Comparison of ENCODE assay signal across 10 mouse cellular contexts in genomic region chr10:70138150-70138549, GRCm38 (mm10). TPM values are rescaled to one million over a fixed set of nuclear protein-coding genes. Genes with fewer than 3 reads are reported as not detected.
DNase-seq lines count a peak whose midpoint lies in the region; ATAC-seq and TF ChIP-seq lines count a peak whose summit lies in the region.
"Had no signal": no experiment of that assay in that cellular context is flagged by ENCODE, and none has a peak within 500 bp of the region (broad histone marks: within the 10 kb centered on the region; RNA-seq: fewer than 3 reads in every experiment).

No protein-coding gene starts in this region.

- no peak overlapping the region for H3K4me3 ChIP-seq in midbrain, embryonic 11.5 days (ENCODE audit: low read depth, low read length)
- no peak overlapping the region for H3K4me3 ChIP-seq in midbrain, postnatal 0 days (ENCODE audit: low read depth, low read length)
- H3K4me3 ChIP-seq in liver, embryonic 12.5 days = no peak overlapping the region; the same call in 1 of the 2 replicates
- H3K4me3 ChIP-seq in stomach, embryonic 16.5 days (replicated peaks; ENCODE audit: low read length) = no peak overlapping the region

- 67% methylated on average over 8 of the region's 8 CpGs for WGBS in midbrain, embryonic 11.5 days
- 73% methylated on average over 8 of the region's 8 CpGs for WGBS in midbrain, postnatal 0 days
- WGBS in liver, embryonic 12.5 days (ENCODE audit: insufficient replicate concordance) = 30% methylated on average over 8 of the region's 8 CpGs
- whole genome bisulfite sequencing in stomach, embryonic 16.5 days = 61% methylated on average over 8 of the region's 8 CpGs

- peaks cover 19% of the 10 kb centered on the region for H3K4me1 ChIP-seq in midbrain, embryonic 11.5 days (ENCODE audit: control insufficient read depth, insufficient read depth, low read length)
- peaks cover 6% of the 10 kb centered on the region; the same call in 1 of the 2 replicates for H3K4me1 ChIP-seq in midbrain, postnatal 0 days (ENCODE audit: insufficient read depth, low read length)
- H3K4me1 ChIP-seq in liver, embryonic 12.5 days = peaks cover 65% of the 10 kb centered on the region
- peaks cover 6% of the 10 kb centered on the region for H3K4me1 ChIP-seq in stomach, embryonic 16.5 days (ENCODE audit: control insufficient read depth, insufficient read depth, low read length)

- H3K9ac ChIP-seq in midbrain, embryonic 11.5 days (ENCODE audit: low read length) = no peak overlapping the region
- H3K9ac ChIP-seq in midbrain, postnatal 0 days (replicated peaks; ENCODE audit: low read length, poor library complexity, severe bottlenecking) = no peak overlapping the region
- peak overlapping the region; percentile 36; the same call in 1 of the 2 replicates for H3K9ac ChIP-seq in liver, embryonic 12.5 days
- H3K9ac ChIP-seq in stomach, embryonic 16.5 days (ENCODE audit: low read length) = no peak overlapping the region

- DNase-seq in midbrain, embryonic 11.5 days (ENCODE audit: low spot score, missing footprints) = no peak
- DNase-seq in midbrain, postnatal 0 days (ENCODE audit: low spot score) = no peak
- peak; percentile 27 for DNase-seq in adipocyte (ENCODE audit: low spot score)
- DNase-seq in lung, postnatal 10 days = no peak
- no peak for DNase-seq in right cerebral cortex, postnatal 25 days
- DNase-seq: gastrocnemius, postnatal 36 days; lung, adult 18-20 months; right cerebral cortex, postnatal 4 days had no signal

- ATAC-seq in midbrain, embryonic 11.5 days (ENCODE audit: low FRiP score) = 0 out of 2 replicates have a peak, but pooled peaks have one; percentile 41
- no peak for ATAC-seq in midbrain, postnatal 0 days (ENCODE audit: low FRiP score)
- peak; percentile 81 for ATAC-seq in liver, embryonic 12.5 days
- ATAC-seq in stomach, embryonic 16.5 days (ENCODE audit: insufficient read depth, low FRiP score) = peak; percentile 59; the same call in 1 of the 2 replicates

- H3K9me3 ChIP-seq in midbrain, embryonic 11.5 days (ENCODE audit: control insufficient read depth, low read length) = no peaks in the 10 kb centered on the region
- no peaks in the 10 kb centered on the region for H3K9me3 ChIP-seq in midbrain, postnatal 0 days (ENCODE audit: low read length)
- H3K9me3 ChIP-seq in liver, embryonic 12.5 days (replicated peaks) = no peaks in the 10 kb centered on the region
- H3K9me3 ChIP-seq in stomach, embryonic 16.5 days (replicated peaks; ENCODE audit: control insufficient read depth, low read length) = 0 out of 2 replicates have a peak, but pooled peaks cover 3% of the 10 kb centered on the region

- peaks cover 2% of the 10 kb centered on the region; the same call in 1 of the 2 replicates for H3K36me3 ChIP-seq in midbrain, embryonic 11.5 days (ENCODE audit: control insufficient read depth, insufficient read depth, low read length)
- H3K36me3 ChIP-seq in midbrain, postnatal 0 days (ENCODE audit: insufficient read depth, low read length) = peaks cover 7% of the 10 kb centered on the region; the same call in 1 of the 2 replicates
- H3K36me3 ChIP-seq in liver, embryonic 12.5 days = peaks cover 16% of the 10 kb centered on the region
- H3K36me3 ChIP-seq in stomach, embryonic 16.5 days (ENCODE audit: control insufficient read depth, insufficient read depth, low read length) = no peaks in the 10 kb centered on the region

- no peak for TF ChIP-seq CTCF in midbrain, postnatal 0 days (IDR thresholded peaks at IDR 0.05)

- no peak overlapping the region for H3K4me2 ChIP-seq in midbrain, embryonic 11.5 days
- H3K4me2 ChIP-seq in midbrain, postnatal 0 days (ENCODE audit: low read depth, low read length, poor library complexity, severe bottlenecking) = no peak overlapping the region
- H3K4me2 ChIP-seq in liver, embryonic 12.5 days = peak overlapping the region; percentile 51
- H3K4me2 ChIP-seq in stomach, embryonic 16.5 days (ENCODE audit: low read depth, low read length) = no peak overlapping the region

- H3K27me3 ChIP-seq in midbrain, embryonic 11.5 days (ENCODE audit: control insufficient read depth, insufficient read depth, low read length) = no peaks in the 10 kb centered on the region
- H3K27me3 ChIP-seq in midbrain, postnatal 0 days (ENCODE audit: insufficient read depth, low read length) = no peaks in the 10 kb centered on the region
- H3K27me3 ChIP-seq in liver, embryonic 12.5 days (replicated peaks) = no peaks in the 10 kb centered on the region
- no peaks in the 10 kb centered on the region for H3K27me3 ChIP-seq in stomach, embryonic 16.5 days (ENCODE audit: control insufficient read depth, insufficient read depth, low read length)

- peak overlapping the region; percentile 9; the same call in 1 of the 2 replicates for H3K27ac ChIP-seq in midbrain, embryonic 11.5 days (ENCODE audit: low read depth, low read length)
- no peak overlapping the region for H3K27ac ChIP-seq in midbrain, postnatal 0 days (ENCODE audit: low read depth, low read length)
- peak overlapping the region; percentile 83 for H3K27ac ChIP-seq in liver, embryonic 12.5 days
- H3K27ac ChIP-seq in stomach, embryonic 16.5 days (ENCODE audit: low read length) = no peak overlapping the region

RNA-seq across cellular contexts. Expression of gene Ccdc6, which starts 41.2 kb away (rescaled TPM):
- polyA plus RNA-seq in midbrain, embryonic 11.5 days (2014; fragmentation: Nextera tagmentation; extraction: Ambion mirVana) = 22.3 and 23.5 TPM in 2 replicates
- 43.7 and 45.5 TPM in 2 replicates for total RNA-seq in midbrain, postnatal 0 days (2014; rRNA removed)
- polyA plus RNA-seq in midbrain, postnatal 0 days (2015; fragmentation: Nextera tagmentation; extraction: Ambion mirVana) = 26.6 and 28.0 TPM in 2 replicates
- 9.5 and 10.2 TPM in 2 replicates for polyA plus RNA-seq in liver, embryonic 12.5 days (2016; fragmentation: Nextera tagmentation; extraction: Ambion mirVana)
- polyA plus RNA-seq in stomach, embryonic 16.5 days (2015; fragmentation: Nextera tagmentation; extraction: Ambion mirVana) = 13.1 and 13.8 TPM in 2 replicates

Comparison
In these comparisons a context has a peak if more than half of its experiments do, and no peak if none do; other contexts are left out.
1. H3K27ac ChIP-seq: peak in midbrain, embryonic 11.5 days (single experiment) and liver, embryonic 12.5 days (single experiment); none in midbrain, postnatal 0 days (single experiment) and stomach, embryonic 16.5 days (single experiment).